Mouse (Mus musculus) brown adipose tissue, adult 24 weeks (tissue): Measurements from ENCODE around the gene Poc1b. TPM values are rescaled to one million over a fixed set of nuclear protein-coding genes. Genes with fewer than 3 reads are reported as not detected.
"Not testable (repeated sequence)": the region's sequence is repeated elsewhere in the genome, so short reads cannot be mapped to it uniquely, and the experiment has no call there.

Source experiments
- H3K27ac ChIP-seq: fragments of 200-500 bp; replicated peaks from 2 replicates; pipeline ENCODE4 v1.5.1; 2012; ENCODE audit warnings: low read depth, mild to moderate bottlenecking, low read length
- H3K4me1 ChIP-seq: fragments of 200-500 bp; 2 replicates; pipeline ENCODE4 v1.6.1; 2012; ENCODE audit warnings: low read length, mixed read lengths; ENCODE audit not compliant: control insufficient read depth, insufficient read depth, insufficient read length
- H3K4me3 ChIP-seq: fragments of 200-500 bp; 2 replicates; pipeline ENCODE4 v1.5.1; 2012; ENCODE audit warnings: low read depth, mild to moderate bottlenecking, low read length, moderate library complexity; ENCODE audit not compliant: insufficient read depth
- polyA plus RNA-seq: library from polyadenylated mRNA; stranded (reverse); fragments of >200 nt; gene quantifications from 2 replicates; pipeline ENCODE4 v1.2.4, GENCODE M21; 2012; ENCODE audit not compliant: missing spikeins, insufficient read depth, insufficient read length

The Poc1b gene
- polyA plus RNA-seq, 1 experiment = 3.1 TPM

DNA sequence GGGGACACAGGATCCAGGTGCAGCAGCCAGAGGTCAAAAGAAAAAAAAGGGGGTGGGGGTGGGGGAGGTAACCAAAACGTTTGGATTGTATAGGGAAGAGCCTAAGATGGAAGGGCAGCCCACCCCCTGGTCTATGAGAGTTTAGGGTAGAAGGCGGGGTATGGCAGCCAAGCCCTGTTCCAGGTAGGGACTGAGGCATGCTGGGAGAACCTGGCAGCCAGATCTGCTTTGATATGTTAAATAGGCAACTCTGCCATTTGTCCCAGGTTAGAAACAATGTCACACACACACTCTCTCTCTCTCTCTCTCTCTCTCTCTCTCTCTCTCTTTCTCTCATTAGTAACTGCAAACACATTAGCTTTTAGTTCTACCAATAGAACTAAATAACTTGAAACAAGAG lies 100.3 kb downstream of the Poc1b start:
- peaks cover 12% of the 10 kb centered on the region for H3K4me1 ChIP-seq
- H3K4me3 ChIP-seq = no peak overlapping the region
- H3K27ac ChIP-seq = no peak overlapping the region

DNA sequence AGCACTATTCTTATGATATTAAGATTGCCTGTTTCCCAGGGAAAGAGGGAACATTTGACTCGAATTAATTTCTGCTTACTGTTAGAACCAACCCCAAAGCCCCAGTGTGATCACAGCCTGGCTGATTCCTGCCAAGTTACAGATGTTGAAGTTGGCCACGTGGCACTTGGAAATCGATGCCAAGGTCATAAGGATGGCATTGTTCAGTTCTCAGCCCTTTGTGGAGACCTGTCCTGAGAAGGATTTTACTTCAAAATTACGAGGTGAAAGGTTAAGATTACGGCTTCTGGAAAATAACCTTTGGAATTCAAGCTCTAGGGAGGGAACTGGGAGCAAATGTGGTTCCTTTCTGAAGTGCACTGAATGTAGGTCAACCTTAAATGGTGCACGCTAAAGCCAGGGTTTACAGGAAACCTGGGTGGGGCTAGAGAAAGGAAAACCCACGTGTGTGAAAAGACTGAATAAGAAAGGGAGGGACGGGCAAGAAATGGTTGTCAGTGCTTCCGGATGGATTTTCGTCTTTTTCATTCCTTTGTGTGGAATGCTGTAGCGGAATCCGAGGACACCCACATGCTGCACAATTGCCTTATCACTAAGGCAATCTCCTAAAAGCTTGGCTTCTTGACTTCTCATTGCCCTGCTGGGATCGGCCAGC lies 102.4 kb downstream of the Poc1b start:
- Histone ChIP-seq H3K27ac (peak overlapping the region; percentile 17), H3K4me3 (no peak overlapping the region), H3K4me1 (peaks cover 10% of the 10 kb centered on the region; the same call in 1 of the 2 replicates)

DNA sequence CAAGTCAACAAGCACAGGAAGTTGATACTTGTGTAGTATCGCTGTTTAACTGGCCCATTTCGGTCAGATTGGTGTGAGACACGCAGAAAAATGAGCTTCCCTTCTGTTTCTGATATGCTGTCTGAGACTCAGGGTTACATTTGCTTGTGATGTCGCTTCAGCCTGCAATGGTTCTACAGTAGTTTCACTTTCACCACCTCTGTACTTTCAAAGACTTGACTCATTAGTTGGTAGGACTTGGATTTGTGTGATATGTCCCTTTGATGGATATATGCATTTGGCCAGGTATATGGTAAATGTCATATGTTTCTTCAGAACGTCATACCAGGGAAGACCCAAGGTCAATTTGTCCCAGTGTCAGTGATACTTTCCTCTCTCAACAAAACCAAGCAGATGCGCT lies 104.2 kb downstream of the Poc1b start:
- peaks cover 13% of the 10 kb centered on the region; the same call in 1 of the 2 replicates for H3K4me1 ChIP-seq
- H3K27ac ChIP-seq = no peak overlapping the region
- no peak overlapping the region for H3K4me3 ChIP-seq

DNA sequence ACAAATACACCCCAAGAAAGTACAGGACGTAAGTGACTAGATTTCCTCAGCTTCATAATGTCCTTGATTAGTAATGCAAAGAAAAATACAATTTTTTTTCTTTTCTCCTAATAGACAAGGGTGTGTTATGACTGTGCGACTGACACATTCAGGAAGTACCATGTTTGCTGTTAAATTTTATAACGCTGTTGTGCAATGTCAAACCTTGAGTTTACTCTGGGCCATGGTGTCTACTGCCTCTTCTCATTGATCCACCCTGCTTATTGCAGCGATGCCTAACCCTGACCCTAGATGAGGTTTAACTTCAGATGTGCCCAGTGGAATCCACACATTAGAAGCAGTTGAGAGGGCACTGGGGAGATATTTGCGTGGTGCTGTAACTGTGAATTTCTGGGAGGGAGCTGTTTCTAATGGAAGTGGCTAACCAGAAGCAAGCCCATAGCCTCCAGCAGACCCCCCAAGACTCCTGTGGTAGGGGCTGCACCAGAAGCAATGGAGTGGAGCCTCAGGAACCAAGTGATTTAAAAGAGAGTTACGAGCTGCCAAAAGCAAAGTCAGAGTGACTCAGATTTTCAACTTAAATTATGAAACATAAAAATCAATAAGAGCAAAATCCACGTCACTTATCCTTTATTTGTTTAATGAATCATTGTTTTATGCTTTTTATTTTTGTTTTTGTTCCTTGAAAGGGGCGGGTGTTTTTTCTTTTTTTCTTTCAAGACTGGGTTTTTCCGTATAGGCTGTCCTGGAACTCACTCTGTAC lies 104.8 kb downstream of the Poc1b start:
- no peak overlapping the region for H3K4me3 ChIP-seq
- no peak overlapping the region for H3K27ac ChIP-seq
- peaks cover 13% of the 10 kb centered on the region; the same call in 1 of the 2 replicates for H3K4me1 ChIP-seq

DNA sequence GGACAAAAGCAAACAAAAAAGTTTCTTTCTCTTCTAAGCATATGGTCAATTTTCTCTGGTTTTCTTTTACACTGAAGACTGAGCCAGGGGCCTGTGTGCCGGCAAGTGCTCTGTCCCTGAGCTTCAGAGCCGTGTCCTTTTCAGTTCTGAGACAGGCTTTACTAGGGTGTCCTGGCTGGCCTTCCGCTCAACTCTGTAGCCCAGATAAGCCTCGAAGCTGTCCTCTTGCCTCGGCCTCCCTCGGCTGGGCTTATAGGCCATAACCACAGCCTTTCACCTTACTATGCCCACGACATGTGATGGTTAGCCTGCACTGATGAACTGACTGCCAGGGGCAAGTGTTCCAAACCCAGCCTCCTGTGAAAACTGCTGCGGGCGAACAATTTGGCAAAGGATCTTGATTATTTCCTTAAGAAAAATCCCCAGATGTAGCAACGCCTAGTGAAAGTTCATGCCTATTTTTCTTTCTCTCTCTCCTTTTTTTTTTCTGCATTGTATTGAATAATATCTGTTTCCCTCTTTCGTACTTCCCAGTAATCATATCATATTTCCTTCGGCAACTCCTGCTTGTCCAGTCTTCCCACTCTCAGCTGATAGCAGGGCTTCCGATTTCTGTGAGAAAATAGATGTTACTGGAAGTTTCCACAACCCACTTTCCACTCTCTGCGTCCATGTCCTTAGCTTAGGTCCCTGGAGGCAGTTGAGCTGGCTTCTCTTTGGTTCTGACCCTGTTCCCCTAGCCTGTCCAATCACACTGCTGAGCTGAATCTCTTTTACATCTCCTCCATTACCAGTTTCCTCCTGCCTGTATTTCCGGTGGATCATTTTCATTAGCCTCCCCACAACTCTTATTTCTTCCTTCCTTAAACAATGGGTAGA lies 107.8 kb downstream of the Poc1b start:
- H3K4me1 ChIP-seq = peaks cover 7% of the 10 kb centered on the region; the same call in 1 of the 2 replicates
- no peak overlapping the region for H3K4me3 ChIP-seq
- peak overlapping the region; percentile 6 for H3K27ac ChIP-seq

DNA sequence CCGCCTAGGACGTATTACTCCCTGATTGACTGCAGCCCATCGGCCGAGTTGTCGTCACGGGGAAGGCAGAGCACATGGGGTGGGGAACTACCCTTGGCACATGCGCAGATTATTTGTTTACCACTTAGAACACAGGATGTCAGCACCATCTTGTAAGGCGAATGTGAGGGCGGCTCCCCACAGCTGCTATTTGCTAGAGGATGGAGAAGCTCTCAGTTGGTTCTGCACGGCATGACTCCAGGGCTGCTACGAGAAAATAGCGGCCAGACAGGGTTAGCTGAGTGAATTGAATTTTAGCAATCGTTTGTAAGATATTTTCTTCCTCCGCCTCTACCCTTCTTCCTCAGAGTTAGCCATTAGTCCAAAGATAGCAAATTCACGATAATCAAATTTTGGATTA lies 109.7 kb downstream of the Poc1b start:
- not testable (repeated sequence) for H3K27ac ChIP-seq, H3K4me1 ChIP-seq, H3K4me3 ChIP-seq

DNA sequence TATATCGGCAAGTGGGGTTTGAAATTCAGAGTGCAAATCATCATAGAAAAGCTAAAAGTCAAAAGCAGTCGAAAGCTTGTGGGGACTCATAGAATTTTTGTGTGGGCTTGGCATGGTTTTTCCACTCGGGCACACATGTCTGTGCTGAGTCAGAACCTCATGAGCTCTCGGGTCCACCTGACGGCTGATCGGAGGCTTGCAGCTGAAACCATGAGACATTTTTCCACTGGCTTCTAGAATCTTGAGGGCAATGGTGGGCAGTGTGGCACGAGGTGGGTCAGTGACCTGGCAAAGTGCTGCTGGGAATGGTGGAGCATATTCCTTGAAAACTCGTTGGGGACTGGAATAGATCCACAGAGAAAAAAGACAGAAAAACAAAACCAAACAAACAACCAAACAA lies 114.7 kb downstream of the Poc1b start:
- Histone ChIP-seq H3K4me1 (no peaks in the 10 kb centered on the region), H3K4me3 (no peak overlapping the region), H3K27ac (no peak overlapping the region)

DNA sequence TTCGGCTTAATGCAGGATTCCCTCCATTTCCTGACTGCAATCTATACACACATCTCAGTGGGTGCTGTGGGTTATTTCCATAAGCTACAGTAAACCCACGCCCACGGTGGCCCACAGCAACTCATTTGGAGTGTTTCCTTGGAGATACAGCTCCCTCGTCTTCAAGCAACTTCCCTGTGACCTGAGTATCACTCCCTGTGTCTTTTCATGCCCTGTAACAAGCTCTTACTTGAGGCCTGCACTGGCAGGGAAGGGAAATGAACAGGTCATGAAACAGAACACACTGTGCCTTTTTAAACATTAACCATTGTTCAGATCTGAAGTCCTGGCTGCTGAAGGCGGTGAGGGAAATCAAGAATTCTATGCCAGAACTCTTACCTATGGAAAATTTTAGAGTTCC lies 115.9 kb downstream of the Poc1b start:
- Histone ChIP-seq H3K27ac (no peak overlapping the region), H3K4me1 (peaks cover 7% of the 10 kb centered on the region), H3K4me3 (no peak overlapping the region)

DNA sequence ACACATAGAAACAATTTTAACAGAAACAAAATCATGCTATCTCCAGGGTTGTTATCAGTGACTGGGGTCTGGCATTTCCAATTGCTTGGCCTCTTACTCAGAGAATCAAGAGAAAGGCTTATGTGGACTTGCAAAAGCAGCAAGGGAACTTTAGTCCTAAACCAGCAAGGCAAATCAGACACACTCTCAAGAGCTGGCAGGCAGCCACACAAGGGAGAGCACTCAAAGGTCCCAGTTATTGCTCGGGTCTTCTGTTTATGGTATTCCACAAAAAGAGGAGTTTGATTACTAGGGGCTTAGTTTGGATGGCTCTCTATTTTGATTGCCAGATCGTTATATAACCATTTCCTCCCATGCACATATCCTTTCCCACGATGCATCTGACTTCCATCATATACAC lies 117.4 kb downstream of the Poc1b start:
- no peak overlapping the region for H3K4me3 ChIP-seq
- no peak overlapping the region for H3K27ac ChIP-seq
- peaks cover 16% of the 10 kb centered on the region for H3K4me1 ChIP-seq

DNA sequence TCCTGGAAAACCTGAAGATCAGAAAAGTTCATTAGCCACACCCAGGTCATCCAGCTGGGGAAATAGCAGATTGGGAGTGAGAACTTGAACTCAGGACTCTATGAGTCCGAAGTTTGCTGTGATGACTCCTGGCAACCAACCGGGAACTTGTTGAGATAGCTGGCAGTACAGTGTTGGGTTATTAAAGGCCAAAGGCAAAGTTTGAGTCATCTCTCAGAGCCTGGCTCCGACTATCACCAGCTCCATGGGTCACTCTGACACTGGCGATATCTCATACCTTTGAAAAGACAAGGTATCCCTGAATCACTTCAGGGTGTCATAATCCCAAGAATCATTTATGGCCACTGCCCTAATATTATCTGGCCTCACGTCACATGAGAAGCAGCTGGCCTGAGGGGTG lies 119.9 kb downstream of the Poc1b start:
- Histone ChIP-seq H3K4me3 (no peak overlapping the region), H3K27ac (no peak overlapping the region), H3K4me1 (peaks cover 16% of the 10 kb centered on the region)

DNA sequence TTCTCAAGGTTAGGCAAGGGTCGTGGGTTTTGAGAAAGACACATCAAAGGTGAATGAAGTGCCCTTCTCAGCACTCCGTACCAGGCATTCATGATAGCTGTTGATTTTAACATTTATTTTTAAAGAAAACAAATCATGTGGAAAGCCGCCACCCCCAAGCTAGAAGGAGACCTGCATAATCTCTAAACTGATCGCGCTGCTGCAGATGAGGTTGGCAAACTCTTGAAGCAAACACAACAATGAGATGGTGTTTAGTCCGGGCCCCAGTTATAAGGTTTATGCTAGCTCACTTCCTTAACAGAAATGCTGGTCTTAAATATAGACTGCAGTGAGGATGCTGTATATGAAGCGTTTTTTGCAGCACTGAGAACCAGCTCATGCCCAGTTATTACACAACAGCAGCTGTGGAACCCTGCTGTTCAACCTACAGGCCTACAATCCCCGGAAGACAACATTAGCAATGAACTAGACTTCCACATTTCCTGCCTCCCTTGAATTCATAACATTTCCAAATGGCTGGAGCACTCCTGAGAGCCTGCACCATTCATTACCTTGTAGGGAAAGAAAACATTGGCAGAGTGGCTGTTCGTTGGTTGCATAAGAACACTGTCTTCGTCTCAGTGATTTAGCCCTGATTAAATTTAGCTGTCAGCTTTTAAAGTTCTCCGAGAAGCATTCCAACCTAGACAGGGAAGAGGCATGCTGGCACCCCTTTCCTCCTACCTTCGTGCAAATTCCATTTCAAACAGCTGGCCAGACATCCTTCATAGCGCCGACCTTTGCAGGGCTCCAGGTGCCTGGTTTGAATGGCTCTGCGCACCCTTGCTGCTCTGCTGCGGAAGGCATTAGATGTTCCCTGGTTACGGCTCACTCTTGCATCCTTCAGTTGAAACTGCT lies 121.4 kb downstream of the Poc1b start:
- H3K27ac ChIP-seq = 0 out of 2 replicates have a peak overlapping the region, but pooled peaks have one; percentile 7
- 0 out of 2 replicates have a peak overlapping the region, but pooled peaks have one; percentile 4 for H3K4me3 ChIP-seq

DNA sequence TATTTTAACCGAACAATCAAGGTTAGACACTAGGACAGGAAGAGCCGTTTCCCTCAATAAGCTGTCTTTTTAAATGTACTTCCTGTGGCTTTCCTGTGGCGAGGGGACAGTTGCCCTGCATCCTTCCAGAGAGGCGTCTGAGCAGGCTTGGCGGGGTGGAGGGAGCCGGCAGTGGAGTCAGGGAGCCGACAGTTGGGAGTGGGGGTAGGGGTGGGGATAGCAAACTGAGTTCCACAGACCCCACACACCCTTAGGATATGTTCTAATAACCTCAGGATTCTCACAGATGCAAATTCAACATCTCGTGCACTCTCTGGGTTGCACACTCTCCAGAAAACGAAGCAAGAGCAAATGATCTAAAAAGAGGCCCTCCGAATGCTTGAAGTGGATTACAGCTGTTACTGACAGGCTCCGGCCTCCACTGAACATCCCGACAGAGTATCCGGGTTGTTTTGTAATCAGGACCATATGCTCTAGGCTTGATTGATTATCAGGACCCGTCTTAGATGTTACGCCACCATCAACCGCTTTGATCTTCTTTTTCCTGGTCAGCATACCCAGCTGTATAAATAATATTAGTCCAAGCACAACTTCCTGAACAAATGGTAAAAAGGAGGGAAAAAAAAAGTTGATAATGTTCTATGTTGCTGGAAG lies 122.3 kb downstream of the Poc1b start:
- Histone ChIP-seq H3K4me1 (peaks cover 20% of the 10 kb centered on the region), H3K27ac (peak overlapping the region; percentile 72), H3K4me3 (no peak overlapping the region)

More for the DNA sequence above, 121.4 kb downstream of the Poc1b start:
- H3K4me1 ChIP-seq = peaks cover 18% of the 10 kb centered on the region

DNA sequence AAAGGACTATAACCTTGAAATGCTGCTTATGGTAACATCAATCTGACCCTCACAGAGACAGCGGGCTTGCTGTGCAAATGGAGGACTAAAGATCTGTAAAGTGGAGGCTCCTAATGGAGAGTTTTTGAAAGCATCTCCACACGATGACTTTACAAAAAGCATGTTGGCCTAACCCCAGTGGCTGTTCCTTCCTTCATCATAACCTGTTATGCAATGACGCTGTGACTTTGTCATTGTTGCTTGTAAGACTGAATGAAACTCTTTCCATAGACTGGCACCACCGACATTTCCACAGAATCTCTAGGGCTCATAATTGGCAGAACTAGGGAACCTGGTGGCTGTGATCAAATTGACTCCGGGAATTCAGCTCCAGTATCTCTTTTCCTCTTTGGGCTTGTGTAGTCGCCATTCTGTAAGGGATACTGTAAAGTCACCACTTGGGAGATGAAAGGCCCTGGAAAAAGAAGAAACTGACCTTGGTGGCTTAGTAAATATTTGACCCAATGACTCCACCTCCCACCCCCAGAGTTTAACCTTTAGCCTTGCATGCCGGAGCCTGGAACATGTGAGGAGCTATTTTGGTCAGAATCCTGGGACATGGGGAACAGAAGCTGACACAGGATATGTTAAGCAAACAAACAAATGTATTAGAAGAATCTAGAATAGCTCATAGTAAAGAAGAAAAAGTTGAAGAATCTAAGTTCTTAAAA lies 125.8 kb downstream of the Poc1b start:
- Histone ChIP-seq H3K27ac (peak overlapping the region; percentile 92), H3K4me3 (no peak overlapping the region), H3K4me1 (peaks cover 13% of the 10 kb centered on the region; the same call in 1 of the 2 replicates)
